Mouse (Mus musculus): ENCODE measurements around the gene 6030468B19Rik.
A peak's percentile ranks its signal among the peaks of the same experiment; 100 is the strongest.

6030468B19Rik gene

GRCm38 (mm10) chr11:117797511-117798159, at the start of gene 6030468B19Rik:
Gene 6030468B19Rik, plus strand, starts transcription at chr11:117797660.
- DNase-seq (ENCODE audit: low read depth, low spot score), result no peak

GRCm38 (mm10) chr11:117748628-117749027, 48.8 kb upstream of the 6030468B19Rik start:
- no peak for DNase-seq (ENCODE audit: low read depth, low spot score)

- DNase-seq (ENCODE audit: low read depth, low spot score), result peak; percentile 70
Measured at GRCm38 (mm10) chr11:117749414-117749813, 48.0 kb upstream of the 6030468B19Rik start.

- no peak for DNase-seq (ENCODE audit: low read depth, low spot score)
Measured at GRCm38 (mm10) chr11:117751544-117751943, 45.9 kb upstream of the 6030468B19Rik start.

- no peak for DNase-seq (ENCODE audit: low read depth, low spot score)
Measured at GRCm38 (mm10) chr11:117755891-117756290, 41.6 kb upstream of the 6030468B19Rik start.

- DNase-seq (ENCODE audit: low read depth, low spot score), result no peak
Measured at GRCm38 (mm10) chr11:117759267-117759666, 38.2 kb upstream of the 6030468B19Rik start.

GRCm38 (mm10) chr11:117760374-117761119, 36.9 kb upstream of the 6030468B19Rik start:
- no peak for DNase-seq (ENCODE audit: low read depth, low spot score)

GRCm38 (mm10) chr11:117761801-117762200, 35.7 kb upstream of the 6030468B19Rik start:
- no peak for DNase-seq (ENCODE audit: low read depth, low spot score)

- no peak for DNase-seq (ENCODE audit: low read depth, low spot score)
Measured at GRCm38 (mm10) chr11:117762246-117762645, 35.2 kb upstream of the 6030468B19Rik start.

- no peak for DNase-seq (ENCODE audit: low read depth, low spot score)
Measured at GRCm38 (mm10) chr11:117764319-117764718, 33.1 kb upstream of the 6030468B19Rik start.

GRCm38 (mm10) chr11:117765361-117765760, 32.1 kb upstream of the 6030468B19Rik start:
- DNase-seq (ENCODE audit: low read depth, low spot score), result no peak

- no peak for DNase-seq (ENCODE audit: low read depth, low spot score)
Measured at GRCm38 (mm10) chr11:117766275-117766674, 31.2 kb upstream of the 6030468B19Rik start.

GRCm38 (mm10) chr11:117768725-117769682, 28.5 kb upstream of the 6030468B19Rik start:
- no peak for DNase-seq (ENCODE audit: low read depth, low spot score)

- DNase-seq (ENCODE audit: low read depth, low spot score), result no peak
Measured at GRCm38 (mm10) chr11:117769683-117770047, 27.8 kb upstream of the 6030468B19Rik start.

GRCm38 (mm10) chr11:117770407-117770806, 27.1 kb upstream of the 6030468B19Rik start:
- DNase-seq (ENCODE audit: low read depth, low spot score), result no peak

- no peak for DNase-seq (ENCODE audit: low read depth, low spot score)
Measured at GRCm38 (mm10) chr11:117772352-117772751, 25.1 kb upstream of the 6030468B19Rik start.

- no peak for DNase-seq (ENCODE audit: low read depth, low spot score)
Measured at GRCm38 (mm10) chr11:117774925-117775324, 22.5 kb upstream of the 6030468B19Rik start.

GRCm38 (mm10) chr11:117775540-117775939, 21.9 kb upstream of the 6030468B19Rik start:
- no peak for DNase-seq (ENCODE audit: low read depth, low spot score)

GRCm38 (mm10) chr11:117776085-117776792, 21.2 kb upstream of the 6030468B19Rik start:
- DNase-seq (ENCODE audit: low read depth, low spot score), result no peak

- DNase-seq (ENCODE audit: low read depth, low spot score), result no peak
Measured at GRCm38 (mm10) chr11:117777111-117777510, 20.3 kb upstream of the 6030468B19Rik start.

- no peak for DNase-seq (ENCODE audit: low read depth, low spot score)
Measured at GRCm38 (mm10) chr11:117778031-117778430, 19.4 kb upstream of the 6030468B19Rik start.
